Mouse (Mus musculus): ENCODE measurements around the gene Adamts4.
"Not testable (repeated sequence)": the region's sequence is repeated elsewhere in the genome, so short reads cannot be mapped to it uniquely, and the experiment has no call there.

GRCm38 (mm10) chr1:171241952-171242351 is 8.3 kb upstream of the Adamts4 start:
- not testable (repeated sequence) for TF ChIP-seq POLR2A (IDR thresholded peaks at IDR 0.05; ENCODE audit: borderline replicate concordance, extremely low read depth, insufficient read depth, insufficient read length, poor library complexity, severe bottlenecking); CTCF (IDR thresholded peaks at IDR 0.05; ENCODE audit: borderline replicate concordance, extremely low read depth, insufficient read depth, insufficient read length)

Measured in brain, embryonic 14.5 days (tissue).